Mouse (Mus musculus) heart, adult 18-20 months (tissue): ENCODE measurements around the gene Fnbp4. TPM values are rescaled to one million over a fixed set of nuclear protein-coding genes. Genes with fewer than 3 reads are reported as not detected.
"Not testable (repeated sequence)": the region's sequence is repeated elsewhere in the genome, so short reads cannot be mapped to it uniquely, and the experiment has no call there.

ENCODE experiments used
- DNase-seq, 2 experiments: peaks; one replicate each; pipeline ENCODE4 v3.0.0; 2021 to 2022; ENCODE audit warnings: mixed read lengths in 1 of 2
- total RNA-seq, 2 experiments: library from RNA; stranded (reverse); gene quantifications; 2 replicates each; pipeline ENCODE4 v1.2.3; 2021

Gene Fnbp4
- total RNA-seq, 2 experiments from 2014 or later, result 8.2 to 13.9 TPM

DNA sequence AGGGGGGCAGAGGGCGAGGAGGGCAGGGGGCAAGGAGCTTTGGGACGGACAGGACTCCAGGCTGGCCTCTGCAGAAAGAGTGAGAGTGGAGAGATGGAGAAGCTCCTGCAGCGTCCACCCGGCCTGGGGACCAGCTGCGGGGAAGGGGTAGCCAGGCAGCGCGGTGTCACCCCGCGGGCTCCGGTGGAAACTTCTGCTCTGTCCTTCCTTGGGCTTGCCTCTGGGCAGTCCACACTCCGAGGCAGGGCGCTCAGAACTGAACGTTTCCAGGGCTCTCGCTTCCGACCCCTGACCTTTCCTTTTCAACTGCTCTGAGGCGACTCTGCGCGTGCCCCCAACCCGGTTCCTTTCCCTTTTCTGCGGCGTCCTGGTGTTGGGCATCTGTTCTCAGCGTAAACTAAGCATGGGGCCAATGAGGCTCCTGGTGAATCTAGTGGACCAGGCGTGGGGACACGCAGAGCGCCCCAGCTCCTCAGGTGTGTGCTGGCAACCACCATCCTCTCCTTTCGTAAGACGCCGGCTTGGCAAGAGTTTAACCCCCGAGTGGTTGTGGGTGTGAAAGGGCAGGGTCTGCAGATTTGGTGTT, 37.8 kb downstream of the Fnbp4 start:
- DNase-seq, result peak; percentile 11 to 35

DNA sequence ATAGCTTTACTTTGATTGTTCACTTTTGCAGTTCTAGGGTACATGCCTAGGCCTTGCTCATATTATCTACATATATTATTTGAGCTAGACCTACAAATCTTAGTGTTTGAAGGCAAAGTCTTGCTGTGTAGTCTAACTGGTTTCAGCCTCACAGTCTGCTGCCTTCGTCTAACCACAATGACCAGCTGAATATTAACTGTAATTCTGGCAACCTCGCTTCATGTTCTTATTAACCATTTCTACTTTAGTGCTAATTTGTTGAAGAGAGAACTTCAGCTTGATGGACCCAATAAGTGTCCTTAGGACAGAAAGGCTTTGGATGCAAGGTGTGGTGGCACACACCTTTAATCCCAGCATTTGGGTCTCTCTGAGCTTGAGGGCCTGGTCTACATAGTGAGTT, 43.0 kb downstream of the Fnbp4 start:
- no peak for DNase-seq

DNA sequence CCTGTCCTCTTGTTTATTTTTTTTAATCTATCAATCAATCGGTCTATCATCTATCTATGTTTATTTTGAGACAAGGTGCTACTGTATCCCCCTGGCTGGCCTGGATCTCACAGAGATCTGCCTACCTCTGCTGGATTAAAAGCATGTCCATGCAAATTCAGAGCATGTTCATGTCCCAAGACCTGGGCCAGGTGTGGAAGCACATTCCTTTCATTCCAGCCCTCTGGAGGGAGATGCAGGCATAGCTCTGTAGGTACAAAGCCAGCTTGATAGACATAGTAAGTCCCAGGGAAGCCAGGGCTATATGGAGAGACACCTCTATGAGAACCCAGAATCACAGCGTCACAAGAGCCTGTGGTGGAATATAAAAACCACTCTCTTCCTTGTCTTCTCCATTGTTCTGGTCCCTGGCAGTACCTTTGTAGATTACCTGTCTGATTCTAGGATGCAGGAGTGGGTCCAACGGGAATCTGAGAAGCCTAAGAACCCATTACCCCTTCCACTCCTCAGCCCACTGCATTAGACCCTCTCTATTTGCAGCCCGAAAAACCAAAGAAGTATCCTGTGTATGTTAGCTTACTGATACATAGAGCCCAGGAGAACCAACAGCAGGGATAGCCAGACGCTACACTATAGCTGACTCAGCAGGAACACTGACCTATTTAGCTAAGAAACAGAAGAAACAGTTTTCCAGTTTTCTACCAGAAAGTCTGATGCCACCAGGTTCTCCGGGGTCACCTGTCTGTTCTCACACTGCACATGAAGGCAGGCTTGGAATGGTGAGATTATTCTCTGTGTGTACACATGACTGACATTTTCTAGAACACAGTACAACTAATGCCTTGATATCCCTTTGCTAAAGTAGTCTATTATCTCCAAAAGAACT, 63.3 kb downstream of the Fnbp4 start:
- DNase-seq, result no peak

DNA sequence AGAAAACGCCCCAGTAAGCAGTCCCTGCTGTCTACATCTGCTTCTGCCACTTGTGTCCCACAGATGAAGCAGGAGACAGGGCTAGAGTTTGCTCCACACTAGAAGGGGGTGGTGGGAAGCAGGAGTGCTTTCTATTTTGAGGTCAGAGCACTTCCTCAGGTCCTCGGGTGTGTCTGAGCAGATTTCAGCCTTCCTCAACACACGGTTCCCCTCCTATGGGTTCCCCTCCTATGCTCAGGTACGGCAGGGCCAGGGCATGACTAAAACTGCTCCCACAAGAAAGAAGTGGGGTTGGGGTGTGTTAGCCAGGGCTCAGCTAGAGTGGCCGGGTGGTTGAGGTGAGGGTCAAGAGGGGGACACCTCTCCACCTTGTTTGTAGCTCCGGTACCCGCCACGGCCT, 65.6 kb downstream of the Fnbp4 start:
- no peak for DNase-seq

DNA sequence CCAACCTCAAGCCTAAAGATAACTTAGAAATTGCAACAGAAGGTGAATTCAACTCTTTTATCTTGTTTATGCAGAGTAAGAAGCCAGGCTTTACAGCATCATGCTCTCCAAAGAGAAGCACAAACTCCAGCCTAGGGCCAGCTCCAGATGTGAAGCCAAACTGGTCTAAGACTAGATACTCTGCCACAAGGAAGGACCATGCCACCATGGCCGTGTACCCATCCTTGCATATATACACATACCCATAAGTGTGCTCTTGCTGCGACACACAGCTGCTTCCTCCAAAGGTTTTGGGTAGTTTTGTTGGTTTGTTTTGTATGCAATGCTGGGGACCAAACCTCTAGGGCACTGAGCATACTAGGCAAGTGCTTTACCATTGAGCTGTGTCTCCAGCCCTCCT, 70.1 kb downstream of the Fnbp4 start:
- no peak for DNase-seq

DNA sequence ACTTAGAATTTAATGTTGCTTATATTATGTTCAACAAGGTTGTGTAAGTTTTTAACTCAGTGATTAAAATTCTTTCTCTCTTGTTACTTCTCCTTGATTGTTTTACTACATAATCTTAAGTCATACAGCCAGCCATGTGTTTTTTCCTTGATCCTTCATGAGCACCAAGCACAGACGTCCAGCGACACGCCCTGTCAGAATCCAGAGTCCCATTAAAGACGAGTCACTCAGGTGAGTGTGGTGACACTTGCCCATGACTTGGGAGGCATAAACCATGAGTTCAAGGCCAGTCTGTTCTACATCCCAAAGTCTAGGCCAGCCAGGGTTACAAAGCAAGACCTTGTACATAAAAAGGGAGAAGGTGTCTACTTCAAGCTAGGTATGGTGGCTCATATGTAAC, 71.0 kb downstream of the Fnbp4 start:
- no peak for DNase-seq

DNA sequence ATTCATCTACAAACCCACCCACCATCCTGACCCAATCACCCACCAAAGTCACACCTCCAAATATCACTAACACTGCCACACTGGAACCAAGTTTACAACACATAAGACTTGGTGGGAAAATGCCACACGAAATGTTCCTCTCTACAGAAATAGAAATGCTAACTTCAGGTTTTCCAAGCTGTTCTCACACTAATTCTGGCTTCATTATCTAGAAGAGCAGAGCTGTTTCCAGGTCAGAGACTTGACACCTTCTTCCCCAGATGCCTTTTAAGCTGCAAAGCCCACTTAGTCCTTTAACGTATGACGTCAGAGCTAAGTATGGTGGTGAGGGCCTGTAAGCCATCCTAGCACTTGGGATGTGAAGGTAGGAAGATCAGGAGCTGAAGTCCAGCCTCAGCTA, 73.5 kb downstream of the Fnbp4 start:
- DNase-seq, result no peak

DNA sequence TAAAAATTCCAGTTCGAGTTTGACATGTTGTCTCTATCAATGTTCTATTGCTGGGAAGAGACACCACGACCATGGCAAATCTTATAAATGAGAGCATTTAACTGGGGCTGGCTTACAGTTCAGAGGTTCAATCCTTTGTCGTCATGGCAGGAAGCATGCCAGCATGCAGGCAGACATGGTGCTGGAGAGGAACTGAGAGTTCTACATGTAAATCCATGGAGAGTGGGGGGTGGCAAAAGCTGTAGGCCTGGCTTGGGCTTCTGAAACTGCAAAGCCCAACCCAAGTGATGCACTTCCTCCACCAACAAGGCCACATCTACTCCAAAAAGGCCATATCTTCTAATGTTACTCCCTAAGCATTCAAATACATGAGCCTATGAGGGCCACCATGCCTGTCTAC, 75.7 kb downstream of the Fnbp4 start:
- DNase-seq, result no peak

DNA sequence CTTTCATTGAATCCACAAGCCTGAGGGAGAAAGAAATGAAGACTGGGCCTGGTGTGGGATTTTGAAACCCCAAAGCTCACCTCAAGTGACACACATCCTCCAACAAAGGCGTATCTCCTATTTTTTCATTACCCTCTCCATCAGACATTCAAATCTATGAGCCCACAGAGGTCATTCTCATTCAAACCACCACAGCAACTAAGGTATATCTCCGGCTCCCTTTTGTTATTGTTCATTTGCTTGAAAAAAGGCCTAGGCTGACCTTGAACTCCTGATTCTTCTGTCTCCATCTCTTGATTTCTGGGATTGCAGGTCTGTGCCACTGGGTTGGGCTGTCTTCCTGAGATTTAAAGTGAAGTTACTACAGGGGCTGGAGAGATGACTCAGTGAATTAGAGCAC, 77.8 kb downstream of the Fnbp4 start:
- no peak for DNase-seq

DNA sequence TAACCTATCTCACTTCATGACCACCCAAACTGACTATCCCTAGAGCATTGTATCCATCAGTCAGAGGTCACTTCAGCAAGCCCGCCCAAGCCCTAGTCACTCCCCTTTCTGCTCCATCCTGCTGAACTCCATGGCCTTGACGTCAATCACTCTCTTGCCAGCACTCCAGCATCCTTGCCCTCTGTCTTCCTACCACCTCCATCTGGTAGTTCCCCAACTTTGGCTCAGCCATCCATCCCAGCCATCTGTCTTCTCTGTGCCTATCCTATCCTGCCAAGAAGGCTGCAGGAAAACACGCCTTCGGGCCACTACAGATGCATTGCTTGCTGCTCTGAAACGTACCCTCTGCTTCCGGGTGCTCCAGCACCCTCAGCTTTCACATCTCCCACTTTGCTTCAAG, 78.6 kb downstream of the Fnbp4 start:
- DNase-seq, result no peak

DNA sequence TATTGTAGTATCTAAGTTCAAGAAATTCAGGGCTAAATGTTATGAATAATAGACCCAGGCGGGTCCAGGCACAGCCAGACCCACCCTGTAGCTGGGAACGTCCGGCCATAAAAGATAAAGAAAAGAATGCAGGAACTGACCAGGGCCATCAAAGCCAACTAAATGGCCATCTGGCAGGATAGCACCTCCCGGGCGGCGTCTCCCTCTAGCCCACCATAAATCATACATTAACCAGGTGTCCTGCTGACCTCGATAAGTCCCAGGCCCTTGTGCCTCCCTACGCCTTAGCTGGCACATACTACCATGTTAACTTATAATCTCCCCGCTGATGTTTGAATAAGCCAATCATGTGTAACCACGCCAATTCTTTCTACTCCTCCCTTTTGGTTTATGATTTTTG, 79.4 kb downstream of the Fnbp4 start:
- DNase-seq, result not testable (repeated sequence)

DNA sequence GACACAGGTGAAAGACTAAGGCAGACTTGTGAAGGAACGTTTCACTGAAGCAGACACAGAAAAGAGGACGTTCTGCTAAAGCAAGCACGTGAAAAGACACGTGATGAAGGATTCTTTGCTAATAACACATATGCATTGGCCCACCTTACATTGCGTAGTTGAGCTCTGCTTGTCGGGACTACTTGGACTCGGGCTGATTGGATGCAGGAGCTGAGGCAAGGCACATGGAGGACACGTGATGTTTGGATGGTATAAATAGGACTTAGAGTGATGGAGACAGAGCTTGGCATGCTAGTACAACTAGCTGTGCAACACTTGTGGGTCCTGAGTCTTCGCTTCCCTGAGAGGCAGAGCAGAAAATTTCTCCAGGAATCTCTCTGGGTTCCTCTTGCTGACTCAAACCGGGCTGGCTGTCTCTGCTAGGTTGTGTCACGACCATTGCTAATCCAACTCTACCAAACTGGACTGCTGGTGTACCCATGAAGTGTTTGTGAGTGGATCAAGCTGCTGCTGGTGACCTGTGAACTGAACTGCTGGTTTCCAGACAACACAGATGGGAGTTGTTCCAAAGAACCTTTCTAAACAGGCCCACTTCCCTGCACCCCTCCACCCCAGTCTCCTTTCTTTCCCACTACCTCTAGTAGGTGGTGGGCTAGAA, 80.5 kb downstream of the Fnbp4 start:
- DNase-seq, result no peak

DNA sequence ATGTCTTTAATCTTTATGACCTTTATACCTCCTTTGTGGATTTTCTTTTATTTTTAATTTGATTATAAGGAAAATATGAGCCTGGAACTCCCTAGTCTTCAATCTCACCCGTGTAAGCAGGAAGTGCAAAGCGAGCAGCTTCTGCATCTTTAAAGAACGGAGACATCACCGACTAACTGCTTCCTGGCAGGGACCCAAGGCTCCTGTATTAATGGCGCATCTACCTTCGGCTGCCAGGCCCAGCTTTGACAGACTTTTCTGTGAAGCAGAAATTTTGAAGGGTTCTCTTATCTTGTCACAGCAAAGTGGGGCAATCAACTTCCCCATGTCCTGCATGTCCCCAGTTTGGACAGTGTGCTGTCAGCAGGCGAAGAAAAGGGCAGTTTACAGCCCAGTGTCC, 83.6 kb downstream of the Fnbp4 start:
- no peak for DNase-seq

Other genes with a start within 250 kb of the Fnbp4 start
- gene Ptprj, start 164.7 kb upstream of the Fnbp4 start, total RNA-seq, result 1 to 10 TPM; 6.5 to 8.8 TPM
- 10 to 100 TPM; 13.1 to 18.0 TPM for gene Nup160, start 68.2 kb upstream of the Fnbp4 start, total RNA-seq
- 1 to 10 TPM; 1.1 to 1.4 TPM for gene Agbl2, start 37.4 kb downstream of the Fnbp4 start, total RNA-seq
- 100 to 1,000 TPM; 203 to 215 TPM for gene Mtch2, start 101.8 kb downstream of the Fnbp4 start, total RNA-seq
- gene C1qtnf4, start 140.5 kb downstream of the Fnbp4 start, total RNA-seq, result 1 to 10 TPM; 3.5 to 3.7 TPM
- gene Kbtbd4, start 159.4 kb downstream of the Fnbp4 start, total RNA-seq, result 10 to 100 TPM; 18.3 to 26.0 TPM
- gene Ndufs3, start 159.5 kb downstream of the Fnbp4 start, total RNA-seq, result 1,000 to 10,000 TPM in 1 of 2 experiments, 100 to 1,000 TPM in 1; 874 to 1,007 TPM
- 10 to 100 TPM; 70.7 to 74.4 TPM for gene Celf1, start 195.0 kb downstream of the Fnbp4 start, total RNA-seq